Comparison of ENCODE assay signal across 8 mouse cellular contexts in the genomic region with DNA sequence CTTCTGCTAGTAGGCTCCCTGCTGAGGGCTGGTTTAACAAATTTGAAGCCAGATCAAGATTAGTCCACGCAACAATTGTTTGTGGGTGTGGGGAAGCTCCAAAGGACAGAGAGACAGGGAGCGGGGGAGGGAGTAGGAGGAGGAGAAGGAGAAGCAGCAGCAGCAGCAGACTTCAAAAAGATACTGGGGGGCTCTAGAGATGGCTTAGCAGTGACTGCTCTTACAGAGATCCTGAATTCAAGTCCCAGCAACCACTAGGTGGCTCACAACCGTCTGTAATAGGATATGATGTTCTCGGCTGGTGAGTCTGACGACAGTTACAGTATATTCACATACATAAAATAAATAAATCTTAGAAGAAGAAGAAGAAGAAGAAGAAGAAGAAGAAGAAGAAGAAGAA. TPM values are rescaled to one million over a fixed set of nuclear protein-coding genes. Genes with fewer than 3 reads are reported as not detected.
A peak's percentile ranks its signal among the peaks of the same experiment; 100 is the strongest.
DNase-seq lines count a peak whose midpoint lies in the region; ATAC-seq and TF ChIP-seq lines count a peak whose summit lies in the region.

No protein-coding gene starts in this region.

- no peak overlapping the region for H3K4me2 ChIP-seq in hindbrain, embryonic 11.5 days (replicated peaks; ENCODE audit: low read depth, low read length)
- no peak overlapping the region for H3K4me2 ChIP-seq in hindbrain, embryonic 13.5 days

- peak; percentile 29 for TF ChIP-seq CTCF in E14TG2a.4 (conservative IDR thresholded peaks at IDR 0.05; ENCODE audit: low read length)
- no peak for TF ChIP-seq CTCF in thymus, adult 2 months (IDR thresholded peaks at IDR 0.05; ENCODE audit: borderline replicate concordance, control insufficient read depth, extremely low read depth, insufficient read depth, low read length, poor library complexity)

- H3K4me1 ChIP-seq in hindbrain, embryonic 11.5 days (replicated peaks; ENCODE audit: control insufficient read depth, insufficient read depth, low read length) = 0 out of 2 replicates have a peak, but pooled peaks cover 2% of the 10 kb centered on the region
- H3K4me1 ChIP-seq in hindbrain, embryonic 13.5 days (replicated peaks) = peaks cover 18% of the 10 kb centered on the region
- H3K4me1 ChIP-seq in E14TG2a.4 (replicated peaks; ENCODE audit: low read depth, low read length) = peaks cover 38% of the 10 kb centered on the region
- H3K4me1 ChIP-seq in thymus, adult 2 months (replicated peaks; ENCODE audit: control insufficient read depth, insufficient read depth, low read length) = peaks cover 6% of the 10 kb centered on the region

- TF ChIP-seq POLR2A in thymus, adult 2 months (IDR thresholded peaks at IDR 0.05; ENCODE audit: control insufficient read depth, extremely low read depth, insufficient read depth, low read length, poor library complexity) = no peak

- ATAC-seq in hindbrain, embryonic 11.5 days (ENCODE audit: low FRiP score) = no peak
- ATAC-seq in hindbrain, embryonic 13.5 days (ENCODE audit: low FRiP score) = no peak
- no peak for ATAC-seq in megakaryocyte, adult 5-6 weeks (ENCODE audit: poor library complexity, severe bottlenecking)

- H3K27ac ChIP-seq in hindbrain, embryonic 11.5 days (ENCODE audit: low read depth, low read length) = no peak overlapping the region
- H3K27ac ChIP-seq in hindbrain, embryonic 13.5 days = no peak overlapping the region
- no peak overlapping the region for H3K27ac ChIP-seq in thymus, adult 2 months (ENCODE audit: control insufficient read depth, insufficient read depth, low read length)

- no peaks in the 10 kb centered on the region for H3K36me3 ChIP-seq in hindbrain, embryonic 11.5 days (ENCODE audit: control insufficient read depth, insufficient read depth, low read length)
- peaks cover 5% of the 10 kb centered on the region for H3K36me3 ChIP-seq in hindbrain, embryonic 13.5 days
- H3K36me3 ChIP-seq in E14TG2a.4 (ENCODE audit: insufficient read depth, low read length) = peaks cover 7% of the 10 kb centered on the region
- no peaks in the 10 kb centered on the region for H3K36me3 ChIP-seq in thymus, adult 2 months (ENCODE audit: control insufficient read depth, insufficient read depth, low read length)

- H3K4me3 ChIP-seq in hindbrain, embryonic 11.5 days (ENCODE audit: low read depth, low read length) = no peak overlapping the region
- H3K4me3 ChIP-seq in hindbrain, embryonic 13.5 days = no peak overlapping the region
- no peak overlapping the region for H3K4me3 ChIP-seq in E14TG2a.4 (replicated peaks; ENCODE audit: low read length)
- H3K4me3 ChIP-seq in thymus, adult 2 months (ENCODE audit: control insufficient read depth, insufficient read depth, low read length) = no peak overlapping the region

- peak; percentile 58 for DNase-seq in hindbrain, embryonic 11.5 days (ENCODE audit: low spot score)
- peak; percentile 41 for DNase-seq in T-cell, adult 2 months (ENCODE audit: low spot score)
- DNase-seq in heart, postnatal 4 days = peak; percentile 46
- peak; percentile 18 for DNase-seq in lung, postnatal 25 days (ENCODE audit: low spot score)
- peak; percentile 61 for DNase-seq in thymus, adult 2 months

- H3K9ac ChIP-seq in hindbrain, embryonic 11.5 days (ENCODE audit: low read depth, low read length) = no peak overlapping the region
- no peak overlapping the region for H3K9ac ChIP-seq in hindbrain, embryonic 13.5 days

- no peaks in the 10 kb centered on the region for H3K9me3 ChIP-seq in hindbrain, embryonic 11.5 days (ENCODE audit: control insufficient read depth, low read length)
- H3K9me3 ChIP-seq in hindbrain, embryonic 13.5 days = no peaks in the 10 kb centered on the region
- H3K9me3 ChIP-seq in E14TG2a.4 (ENCODE audit: low read length) = no peaks in the 10 kb centered on the region

- H3K27me3 ChIP-seq in hindbrain, embryonic 11.5 days (ENCODE audit: control insufficient read depth, insufficient read depth, low read length) = no peaks in the 10 kb centered on the region
- H3K27me3 ChIP-seq in hindbrain, embryonic 13.5 days = peaks cover 3% of the 10 kb centered on the region
- peaks cover 3% of the 10 kb centered on the region for H3K27me3 ChIP-seq in E14TG2a.4 (ENCODE audit: insufficient read depth, low read length)
- H3K27me3 ChIP-seq in thymus, adult 2 months (ENCODE audit: control insufficient read depth, insufficient read depth, low read length) = no peaks in the 10 kb centered on the region

- 8% methylated on average over 5 of the region's 5 CpGs for WGBS in hindbrain, embryonic 11.5 days
- WGBS in hindbrain, embryonic 13.5 days = 6% methylated on average over 5 of the region's 5 CpGs
- WGBS in thymus, adult 2 months = 47% methylated on average over 5 of the region's 5 CpGs

RNA-seq across cellular contexts. Expression of a gene that starts 3.0 kb away (rescaled TPM):
- 66.9 and 68.3 TPM in 2 replicates for polyA plus RNA-seq in hindbrain, embryonic 11.5 days (2014; fragmentation: Nextera tagmentation; extraction: Ambion mirVana)
- polyA plus RNA-seq in hindbrain, embryonic 13.5 days (2015; fragmentation: Nextera tagmentation; extraction: Ambion mirVana) = 70.9 and 76.3 TPM in 2 replicates
- total RNA-seq in heart, postnatal 4 days (2021) = 10 to 100 TPM; 19.5 to 21.7 TPM
- 57.8 and 75.1 TPM in 2 replicates for polyA plus RNA-seq in thymus, adult 2 months (2012; rRNA removed)
- 33.8 and 35.0 TPM in 2 replicates for total RNA-seq in megakaryocyte, adult 5-6 weeks (2015)
- 30.7 and 48.8 TPM in 2 replicates for total RNA-seq in megakaryocyte, adult 5-6 weeks (2017)

RNA-seq across cellular contexts. Expression of a gene that starts 30.5 kb away (rescaled TPM):
- polyA plus RNA-seq in hindbrain, embryonic 11.5 days (2014; fragmentation: Nextera tagmentation; extraction: Ambion mirVana) = 72.1 and 76.7 TPM in 2 replicates
- 57.3 and 62.7 TPM in 2 replicates for polyA plus RNA-seq in hindbrain, embryonic 13.5 days (2015; fragmentation: Nextera tagmentation; extraction: Ambion mirVana)
- total RNA-seq in heart, postnatal 4 days (2021) = 10 to 100 TPM; 17.2 to 18.0 TPM
- 114 and 128 TPM in 2 replicates for polyA plus RNA-seq in thymus, adult 2 months (2012; rRNA removed)
- 65.2 and 68.3 TPM in 2 replicates for total RNA-seq in megakaryocyte, adult 5-6 weeks (2015)
- 42.1 and 50.2 TPM in 2 replicates for total RNA-seq in megakaryocyte, adult 5-6 weeks (2017)

RNA-seq across cellular contexts. Expression of a gene that starts 30.6 kb away (rescaled TPM):
- polyA plus RNA-seq in hindbrain, embryonic 11.5 days (2014; fragmentation: Nextera tagmentation; extraction: Ambion mirVana) = 275 and 283 TPM in 2 replicates
- polyA plus RNA-seq in hindbrain, embryonic 13.5 days (2015; fragmentation: Nextera tagmentation; extraction: Ambion mirVana) = 264 and 265 TPM in 2 replicates
- 100 to 1,000 TPM; 141 to 145 TPM for total RNA-seq in heart, postnatal 4 days (2021)
- polyA plus RNA-seq in thymus, adult 2 months (2012; rRNA removed) = 139 and 164 TPM in 2 replicates
- total RNA-seq in megakaryocyte, adult 5-6 weeks (2015) = 147 and 148 TPM in 2 replicates
- total RNA-seq in megakaryocyte, adult 5-6 weeks (2017) = 126 and 144 TPM in 2 replicates

RNA-seq across cellular contexts. Expression of a gene that starts 34.0 kb away (rescaled TPM):
- polyA plus RNA-seq in hindbrain, embryonic 11.5 days (2014; fragmentation: Nextera tagmentation; extraction: Ambion mirVana) = 0.85 and 1.7 TPM in 2 replicates
- polyA plus RNA-seq in hindbrain, embryonic 13.5 days (2015; fragmentation: Nextera tagmentation; extraction: Ambion mirVana) = 2.6 and 3.3 TPM in 2 replicates
- total RNA-seq in heart, postnatal 4 days (2021) = 1 to 10 TPM; 2.7 to 3.3 TPM
- polyA plus RNA-seq in thymus, adult 2 months (2012; rRNA removed) = 1.4 and 1.7 TPM in 2 replicates
- total RNA-seq in megakaryocyte, adult 5-6 weeks (2015) = 2.2 and 7.0 TPM in 2 replicates
- total RNA-seq in megakaryocyte, adult 5-6 weeks (2017) = 3.5 and 4.5 TPM in 2 replicates
